Mouse (Mus musculus) E14TG2a.4 (cell line): ENCODE data around the gene Ska2.

Experiments
- CTCF ChIP-seq: conservative IDR thresholded peaks from 2 replicates; pipeline ENCODE4 v1.5.1; 2014; ENCODE audit warnings: low read length
- NANOG ChIP-seq: IDR thresholded peaks from 2 replicates; pipeline ENCODE4 v1.6.1; 2014; ENCODE audit warnings: borderline replicate concordance, low read length, mixed read lengths

- no peak for TF ChIP-seq CTCF
- no peak for TF ChIP-seq NANOG
Observed at GRCm38 (mm10) chr11:87162687-87163086, 53.7 kb downstream of the Ska2 start.
